Mouse (Mus musculus): ENCODE measurements at regions not wholly inside any gene's neighbourhood (a gene's known extent, or its start where the extent isn't known, plus 50 kb on each side); places are given as distances from the start of the nearest gene placed in this dataset.

GRCm38 (mm10) chr10:122386748-122387147 lies 61.6 kb upstream of the Avpr1a start:
- Histone ChIP-seq H3K9ac (replicated peaks) (no peak overlapping the region), H3K4me3 (ENCODE audit: low read depth, low read length) (peak overlapping the region; percentile 25), H3K36me3 (replicated peaks; ENCODE audit: insufficient read depth, low read length) (no peaks in the 10 kb centered on the region), H3K4me1 (ENCODE audit: insufficient read depth) (no peaks in the 10 kb centered on the region), H3K27ac (ENCODE audit: low read depth) (peak overlapping the region; percentile 57), H3K9me3 (ENCODE audit: low read length) (no peaks in the 10 kb centered on the region), H3K27me3 (ENCODE audit: insufficient read depth, low read length) (no peaks in the 10 kb centered on the region), H3K4me2 (ENCODE audit: low read depth, low read length) (peak overlapping the region; percentile 42)
- peak; percentile 76 for ATAC-seq
- WGBS (ENCODE audit: insufficient replicate concordance): 46% methylated on average over 3 of the region's 3 CpGs
- TF ChIP-seq CTCF (IDR thresholded peaks at IDR 0.05; ENCODE audit: low read depth) (no peak), EP300 (IDR thresholded peaks at IDR 0.05; ENCODE audit: low read depth) (peak; percentile 57; the same call in 1 of the 2 replicates)
- DNase-seq: peak; percentile 34

- DNase-seq (no peak), ATAC-seq (peak; percentile 95)
- 42% methylated on average over 3 of the region's 3 CpGs for WGBS (ENCODE audit: insufficient replicate concordance)
- Histone ChIP-seq H3K27me3 (ENCODE audit: insufficient read depth, low read length) (no peaks in the 10 kb centered on the region), H3K4me3 (ENCODE audit: low read depth, low read length) (no peak overlapping the region), H3K9me3 (ENCODE audit: low read length) (no peaks in the 10 kb centered on the region), H3K9ac (replicated peaks) (no peak overlapping the region), H3K27ac (ENCODE audit: low read depth) (peak overlapping the region; percentile 67), H3K4me2 (ENCODE audit: low read depth, low read length) (no peak overlapping the region), H3K36me3 (replicated peaks; ENCODE audit: insufficient read depth, low read length) (no peaks in the 10 kb centered on the region), H3K4me1 (ENCODE audit: insufficient read depth) (no peaks in the 10 kb centered on the region)
- TF ChIP-seq CTCF (IDR thresholded peaks at IDR 0.05; ENCODE audit: low read depth) (no peak), EP300 (IDR thresholded peaks at IDR 0.05; ENCODE audit: low read depth) (no peak)
These were observed 68.5 kb upstream of the Avpr1a start for GRCm38 (mm10) chr10:122379661-122380344.

- Histone ChIP-seq H3K9me3 (ENCODE audit: low read length) (no peaks in the 10 kb centered on the region; the same call in 1 of the 2 replicates), H3K27me3 (ENCODE audit: insufficient read depth, low read length) (no peaks in the 10 kb centered on the region), H3K4me2 (ENCODE audit: low read depth, low read length) (no peak overlapping the region), H3K4me3 (ENCODE audit: low read depth, low read length) (no peak overlapping the region), H3K4me1 (ENCODE audit: insufficient read depth) (no peaks in the 10 kb centered on the region), H3K9ac (replicated peaks) (no peak overlapping the region), H3K36me3 (replicated peaks; ENCODE audit: insufficient read depth, low read length) (no peaks in the 10 kb centered on the region), H3K27ac (ENCODE audit: low read depth) (no peak overlapping the region)
- TF ChIP-seq EP300 (IDR thresholded peaks at IDR 0.05; ENCODE audit: low read depth) (no peak), CTCF (IDR thresholded peaks at IDR 0.05; ENCODE audit: low read depth) (no peak)
- WGBS (ENCODE audit: insufficient replicate concordance): 71% methylated on average over 9 of the region's 9 CpGs
- DNase-seq (peak; percentile 17), ATAC-seq (peak; percentile 75)
These were observed 105.0 kb upstream of the Avpr1a start for GRCm38 (mm10) chr10:122343291-122343690.

- TF ChIP-seq CTCF (IDR thresholded peaks at IDR 0.05; ENCODE audit: low read depth): no peak
- TF ChIP-seq EP300 (IDR thresholded peaks at IDR 0.05; ENCODE audit: low read depth): no peak
- WGBS (ENCODE audit: insufficient replicate concordance): 79% methylated on average over 12 of the region's 12 CpGs
- Histone ChIP-seq H3K4me1 (ENCODE audit: insufficient read depth) (no peaks in the 10 kb centered on the region), H3K4me3 (ENCODE audit: low read depth, low read length) (no peak overlapping the region), H3K9me3 (ENCODE audit: low read length) (no peaks in the 10 kb centered on the region; the same call in 1 of the 2 replicates), H3K27ac (ENCODE audit: low read depth) (no peak overlapping the region), H3K4me2 (ENCODE audit: low read depth, low read length) (no peak overlapping the region), H3K27me3 (ENCODE audit: insufficient read depth, low read length) (no peaks in the 10 kb centered on the region), H3K9ac (replicated peaks) (no peak overlapping the region), H3K36me3 (replicated peaks; ENCODE audit: insufficient read depth, low read length) (no peaks in the 10 kb centered on the region)
- ATAC-seq (no peak), DNase-seq (no peak)
These were observed 105.9 kb upstream of the Avpr1a start for GRCm38 (mm10) chr10:122342356-122342755.

GRCm38 (mm10) chr10:122326851-122327250 lies 121.4 kb upstream of the Avpr1a start:
- H3K4me1 ChIP-seq (ENCODE audit: insufficient read depth): no peaks in the 10 kb centered on the region
- DNase-seq: no peak
- no peak overlapping the region for H3K9ac ChIP-seq (replicated peaks)
- no peak overlapping the region for H3K27ac ChIP-seq (ENCODE audit: low read depth)
- no peak overlapping the region for H3K4me3 ChIP-seq (ENCODE audit: low read depth, low read length)
- 64% methylated on average over 6 of the region's 6 CpGs for WGBS (ENCODE audit: insufficient replicate concordance)
- peak; percentile 79 for ATAC-seq
- H3K36me3 ChIP-seq (replicated peaks; ENCODE audit: insufficient read depth, low read length): no peaks in the 10 kb centered on the region
- no peak overlapping the region for H3K4me2 ChIP-seq (ENCODE audit: low read depth, low read length)
- TF ChIP-seq EP300 (IDR thresholded peaks at IDR 0.05; ENCODE audit: low read depth) (peak; percentile 51), CTCF (IDR thresholded peaks at IDR 0.05; ENCODE audit: low read depth) (no peak)
- H3K9me3 ChIP-seq (ENCODE audit: low read length): no peaks in the 10 kb centered on the region
- no peaks in the 10 kb centered on the region for H3K27me3 ChIP-seq (ENCODE audit: insufficient read depth, low read length)

- 73% methylated on average over 4 of the region's 4 CpGs for WGBS (ENCODE audit: insufficient replicate concordance)
- Histone ChIP-seq H3K36me3 (replicated peaks; ENCODE audit: insufficient read depth, low read length) (no peaks in the 10 kb centered on the region), H3K27me3 (ENCODE audit: insufficient read depth, low read length) (no peaks in the 10 kb centered on the region), H3K27ac (ENCODE audit: low read depth) (no peak overlapping the region), H3K9ac (replicated peaks) (no peak overlapping the region), H3K4me2 (ENCODE audit: low read depth, low read length) (no peak overlapping the region), H3K4me1 (ENCODE audit: insufficient read depth) (peaks cover 1% of the 10 kb centered on the region; the same call in 1 of the 2 replicates), H3K4me3 (ENCODE audit: low read depth, low read length) (no peak overlapping the region), H3K9me3 (ENCODE audit: low read length) (no peaks in the 10 kb centered on the region)
- no peak for ATAC-seq
- no peak for DNase-seq
- TF ChIP-seq CTCF (IDR thresholded peaks at IDR 0.05; ENCODE audit: low read depth): no peak
- no peak for TF ChIP-seq EP300 (IDR thresholded peaks at IDR 0.05; ENCODE audit: low read depth)
These were observed 129.4 kb upstream of the Avpr1a start for GRCm38 (mm10) chr10:122318886-122319285.

Data from liver, postnatal 0 days (tissue).